Mouse (Mus musculus) kidney, postnatal 0 days (tissue): ENCODE measurements around the gene Hax1. TPM values are rescaled to one million over a fixed set of nuclear protein-coding genes. Genes with fewer than 3 reads are reported as not detected.

Experiments used
- ATAC-seq: fragments of 200-750 bp; cut with Nextera tagmentation; replicated peaks from 2 replicates; pipeline ENCODE4 v1.8.0; 2017; ENCODE audit warnings: low read depth, moderate number of reproducible peaks, moderate TSS enrichment, moderate library complexity; ENCODE audit not compliant: low FRiP score
- DNase-seq: peaks from one replicate; pipeline ENCODE4 v3.0.0-alpha.2; 2016; ENCODE audit warnings: low spot score
- H3K27ac ChIP-seq: fragments of 300-500 bp; sonication (generic); 2 replicates; pipeline ENCODE4 v1.5.1; 2014; ENCODE audit warnings: mild to moderate bottlenecking
- H3K27me3 ChIP-seq: fragments of 300-500 bp; sonication (generic); 2 replicates; pipeline ENCODE4 v1.6.1; 2014; ENCODE audit warnings: low read length, mixed read lengths; ENCODE audit not compliant: insufficient read depth
- H3K36me3 ChIP-seq: fragments of 300-500 bp; sonication (generic); 2 replicates; pipeline ENCODE4 v1.6.1; 2014; ENCODE audit warnings: low read length, mixed read lengths; ENCODE audit not compliant: insufficient read depth
- H3K4me1 ChIP-seq: fragments of 300-500 bp; sonication (generic); replicated peaks from 2 replicates; pipeline ENCODE4 v1.6.1; 2014; ENCODE audit warnings: antibody characterized with exemption, low read length, mixed read lengths; ENCODE audit not compliant: insufficient read depth
- H3K4me2 ChIP-seq: fragments of 300-500 bp; sonication (generic); 2 replicates; pipeline ENCODE4 v1.6.1; 2014; ENCODE audit warnings: mild to moderate bottlenecking, low read length, moderate library complexity, mixed read lengths
- H3K4me3 ChIP-seq: fragments of 300-500 bp; sonication (generic); replicated peaks from 2 replicates; pipeline ENCODE4 v1.5.1; 2014; ENCODE audit warnings: low read depth, low read length
- H3K9ac ChIP-seq: fragments of 300-500 bp; sonication (generic); 2 replicates; pipeline ENCODE4 v1.6.1; 2014; ENCODE audit warnings: low read depth, low read length
- H3K9me3 ChIP-seq: fragments of 300-500 bp; sonication (generic); replicated peaks from 2 replicates; pipeline ENCODE4 v1.6.1; 2016; ENCODE audit warnings: low read length, inconsistent platforms, mixed read lengths
- CTCF ChIP-seq: IDR thresholded peaks from 2 replicates; pipeline ENCODE4 v1.5.1; 2016; ENCODE audit warnings: antibody characterized with exemption, low read depth, mild to moderate bottlenecking, moderate library complexity
- WGBS: fragments of 180-500 bp; shearing (Covaris S2); extraction: QIAGEN DNeasy Blood & Tissue Kit; methylation state at CpG from one replicate; pipeline ENCODE4 v1.1.7; 2014; 5-methylcytosine and 5-hydroxymethylcytosine counted together
- polyA plus RNA-seq: library from polyadenylated mRNA; unstranded; fragments of >200 nt; fragmentation: Nextera tagmentation; extraction: Ambion mirVana; gene quantifications from 2 replicates; pipeline ENCODE4 v1.2.1, GENCODE M21; 2015

Gene Hax1
- polyA plus RNA-seq, 1 experiment from 2014 or later: 160 TPM

DNA sequence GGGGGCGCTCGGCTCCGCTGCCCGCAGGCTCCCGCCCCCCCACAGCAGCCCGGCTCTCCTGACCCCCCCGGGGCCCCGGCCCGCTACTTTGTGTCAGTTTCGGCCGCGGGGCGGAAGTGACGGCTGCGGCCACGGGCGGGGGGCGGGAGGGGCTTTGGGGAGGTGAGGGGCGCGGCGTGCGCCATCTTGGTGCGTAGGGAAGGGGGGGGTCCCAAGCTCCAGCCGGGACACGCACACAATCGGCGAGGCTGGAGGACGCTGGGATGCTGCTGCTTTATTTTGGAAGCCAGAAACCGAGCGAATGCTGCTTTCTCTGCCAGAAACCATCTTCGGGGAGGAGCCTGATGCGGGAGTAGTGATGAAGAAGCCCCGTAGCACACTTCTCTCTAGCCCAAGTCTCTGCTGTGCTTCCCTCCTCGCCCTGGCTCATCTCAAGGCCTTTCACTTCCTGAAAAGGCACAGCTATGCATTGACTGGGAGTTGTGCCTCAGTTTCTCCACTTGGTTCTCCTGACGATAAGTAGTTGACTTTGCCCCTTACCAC is 35.3 kb downstream of the Hax1 start, which contains the start of gene Atp8b2:
Atp8b2 (minus strand) TSS at position 288 of the 543 bp plus-strand sequence.
- Histone ChIP-seq H3K9ac (peak within 1 kb of the TSS; percentile 68), H3K36me3 (peaks cover 9% of the 10 kb centered on the region; the same call in 1 of the 2 replicates), H3K27ac (peak within 1 kb of the TSS; percentile 89), H3K27me3 (no peaks in the 10 kb centered on the region), H3K9me3 (no peaks in the 10 kb centered on the region), H3K4me1 (peaks cover 29% of the 10 kb centered on the region), H3K4me2 (peak within 1 kb of the TSS; percentile 83), H3K4me3 (peak within 1 kb of the TSS; percentile 75)
- ATAC-seq: peak; percentile 40
- DNase-seq: peak; percentile 82
- no peak for TF ChIP-seq CTCF
- under 1% methylated on average over 31 of the region's 35 CpGs for WGBS

DNA sequence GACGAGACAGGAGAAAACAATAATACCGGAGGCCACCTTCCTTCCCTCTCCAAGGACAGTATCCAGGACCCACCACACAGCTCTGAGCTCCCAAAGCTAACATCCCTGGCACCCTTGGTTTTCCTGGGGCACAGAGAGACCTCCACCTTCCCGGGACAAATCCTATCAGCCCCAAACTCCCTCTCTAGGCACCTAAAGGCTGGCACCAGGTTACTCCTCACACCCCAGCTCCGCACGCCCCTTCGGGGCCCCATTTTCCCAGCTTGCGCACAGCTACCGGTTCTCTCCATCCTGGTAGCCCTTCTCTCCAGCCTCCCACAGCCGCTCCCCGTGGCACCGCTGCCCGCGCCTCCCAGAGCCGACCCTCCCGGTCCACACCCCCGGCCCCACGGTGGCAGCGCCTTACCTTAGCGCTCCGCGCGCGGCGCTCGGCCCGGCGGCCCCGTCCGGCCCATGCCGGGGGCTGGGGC is 35.8 kb downstream of the Hax1 start:
- peaks cover 29% of the 10 kb centered on the region for H3K4me1 ChIP-seq
- no peaks in the 10 kb centered on the region for H3K27me3 ChIP-seq
- peaks cover 13% of the 10 kb centered on the region; the same call in 1 of the 2 replicates for H3K36me3 ChIP-seq
- peak overlapping the region; percentile 68 for H3K9ac ChIP-seq
- H3K4me3 ChIP-seq: peak overlapping the region; percentile 75
- TF ChIP-seq CTCF: no peak
- H3K9me3 ChIP-seq: no peaks in the 10 kb centered on the region
- H3K4me2 ChIP-seq: peak overlapping the region; percentile 83
- peak overlapping the region; percentile 89 for H3K27ac ChIP-seq
- DNase-seq: peak; percentile 65
- no peak; the same call in 1 of the 2 replicates for ATAC-seq
- WGBS: under 1% methylated on average over 23 of the region's 30 CpGs

DNA sequence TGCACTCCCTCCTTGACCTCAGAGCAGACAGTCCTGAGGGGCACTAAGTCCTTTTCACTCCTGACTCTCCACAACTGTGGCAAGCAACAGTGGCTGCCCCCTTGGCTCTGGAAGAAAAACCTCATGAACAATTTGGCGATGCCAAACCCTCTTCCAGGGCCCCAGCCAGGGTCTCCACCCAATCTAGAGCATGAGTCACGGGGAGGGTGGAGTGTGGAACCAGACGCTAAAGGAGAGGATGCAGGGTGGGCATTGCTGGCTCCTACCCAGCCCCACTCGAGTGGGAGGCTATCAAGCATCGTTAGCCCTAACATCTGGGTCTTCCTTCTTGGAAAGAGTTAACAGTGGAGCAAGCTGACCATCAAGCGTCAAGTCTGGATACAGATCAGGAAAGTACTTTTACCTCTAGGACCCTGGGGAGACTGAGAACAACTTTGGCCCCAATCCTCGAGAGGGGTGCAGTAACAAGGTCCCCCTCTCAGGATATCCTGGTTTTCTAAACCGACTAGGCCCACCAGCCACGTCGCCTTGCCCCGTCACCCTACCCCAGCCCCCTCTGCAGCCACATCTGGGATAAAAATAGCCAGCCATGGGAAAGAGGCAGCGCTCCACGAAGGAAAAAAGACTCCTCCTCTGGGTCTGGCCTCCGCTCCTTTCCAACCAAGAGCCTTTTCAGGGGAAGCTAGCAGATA is 36.4 kb downstream of the Hax1 start:
- no peaks in the 10 kb centered on the region for H3K9me3 ChIP-seq
- H3K27me3 ChIP-seq: no peaks in the 10 kb centered on the region
- peaks cover 19% of the 10 kb centered on the region for H3K36me3 ChIP-seq
- peaks cover 29% of the 10 kb centered on the region for H3K4me1 ChIP-seq
- TF ChIP-seq CTCF: no peak
- peak overlapping the region; percentile 89 for H3K27ac ChIP-seq
- WGBS: 4% methylated on average over 14 of the region's 14 CpGs
- peak overlapping the region; percentile 75 for H3K4me3 ChIP-seq
- DNase-seq: peak; percentile 63
- ATAC-seq: no peak
- H3K4me2 ChIP-seq: peak overlapping the region; percentile 83
- H3K9ac ChIP-seq: peak overlapping the region; percentile 68

DNA sequence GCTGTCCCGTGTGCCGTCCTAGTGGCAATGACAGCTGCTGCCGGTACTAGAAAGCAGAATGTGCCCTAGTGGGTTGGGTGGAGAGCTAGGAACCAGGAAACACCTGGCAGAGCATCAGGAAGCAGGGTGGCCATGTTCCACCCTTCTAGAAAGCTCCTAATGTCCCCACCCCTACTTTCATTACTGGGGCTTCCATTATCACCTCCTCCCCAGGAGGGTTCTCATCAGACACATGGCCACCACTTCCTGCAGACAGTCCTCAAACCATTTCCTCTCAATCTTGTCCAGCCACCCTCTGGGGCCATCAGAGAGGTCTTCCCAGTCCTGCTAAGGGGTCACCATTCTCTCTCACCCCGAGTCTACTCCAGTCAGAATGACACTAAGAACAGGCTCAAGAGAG is 37.1 kb downstream of the Hax1 start:
- ATAC-seq (no peak), DNase-seq (no peak)
- Histone ChIP-seq H3K4me2 (peak overlapping the region; percentile 83), H3K36me3 (peaks cover 26% of the 10 kb centered on the region), H3K4me3 (peak overlapping the region; percentile 75), H3K4me1 (peaks cover 29% of the 10 kb centered on the region), H3K27ac (0 out of 2 replicates have a peak overlapping the region, but pooled peaks have one; percentile 89), H3K9ac (no peak overlapping the region), H3K27me3 (no peaks in the 10 kb centered on the region), H3K9me3 (no peaks in the 10 kb centered on the region)
- WGBS: 46% methylated on average over 4 of the region's 4 CpGs
- TF ChIP-seq CTCF: no peak

DNA sequence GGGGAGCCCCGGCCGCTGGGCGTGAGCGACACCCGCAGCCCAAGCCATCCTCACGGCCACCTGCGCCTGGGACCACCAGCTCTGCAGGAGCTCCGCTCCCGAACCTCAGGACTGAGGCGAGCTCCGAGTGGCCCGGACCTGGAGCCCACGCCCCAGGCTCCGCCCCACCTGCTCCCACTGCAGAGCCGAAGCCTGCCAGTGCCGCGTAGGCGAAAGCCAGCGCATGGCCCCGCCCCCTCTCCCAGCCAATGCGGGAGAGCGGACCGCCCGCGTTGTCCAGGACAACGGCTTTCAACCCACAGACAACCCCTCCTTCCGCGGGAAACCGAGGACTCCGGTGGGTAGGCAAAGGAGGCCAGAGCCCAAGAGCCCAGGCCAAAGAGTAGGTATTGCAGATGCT is 38.1 kb downstream of the Hax1 start:
- Histone ChIP-seq H3K4me3 (peak overlapping the region; percentile 46), H3K36me3 (peaks cover 34% of the 10 kb centered on the region), H3K27me3 (no peaks in the 10 kb centered on the region), H3K4me1 (peaks cover 29% of the 10 kb centered on the region), H3K9ac (peak overlapping the region; percentile 57), H3K4me2 (peak overlapping the region; percentile 83), H3K9me3 (no peaks in the 10 kb centered on the region), H3K27ac (no peak overlapping the region)
- TF ChIP-seq CTCF: no peak
- under 1% methylated on average over 30 of the region's 30 CpGs for WGBS
- peak; percentile 95 for DNase-seq
- ATAC-seq: peak; percentile 89

DNA sequence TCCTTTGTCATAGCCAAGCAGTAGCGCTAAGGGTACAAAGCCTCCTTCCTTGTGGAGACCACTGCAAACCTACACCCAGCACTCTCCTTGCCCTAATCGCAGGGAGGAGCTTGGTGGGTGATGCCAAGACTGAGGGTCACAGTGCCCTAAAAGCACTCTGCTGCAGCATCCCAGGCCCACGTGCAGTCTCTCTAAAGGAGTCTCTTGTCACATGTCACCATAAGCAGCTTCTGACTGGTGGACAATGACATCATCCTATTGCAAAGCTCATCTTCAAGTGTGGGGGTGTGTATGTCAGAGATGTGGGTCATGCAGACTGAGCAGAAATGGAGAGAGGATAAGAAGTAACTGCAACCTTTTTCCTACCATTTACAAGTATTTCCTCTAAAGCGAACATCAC is 39.1 kb downstream of the Hax1 start:
- 77% methylated on average over 4 of the region's 4 CpGs for WGBS
- no peak for TF ChIP-seq CTCF
- peaks cover 34% of the 10 kb centered on the region for H3K36me3 ChIP-seq
- DNase-seq (no peak), ATAC-seq (no peak)
- H3K27me3 ChIP-seq: no peaks in the 10 kb centered on the region
- H3K4me2 ChIP-seq: no peak overlapping the region
- no peak overlapping the region for H3K27ac ChIP-seq
- no peak overlapping the region for H3K4me3 ChIP-seq
- H3K4me1 ChIP-seq: peaks cover 22% of the 10 kb centered on the region
- no peak overlapping the region for H3K9ac ChIP-seq
- H3K9me3 ChIP-seq: no peaks in the 10 kb centered on the region
